Mouse (Mus musculus): Measurements from ENCODE around the gene Haus6.

Haus6 gene

DNA sequence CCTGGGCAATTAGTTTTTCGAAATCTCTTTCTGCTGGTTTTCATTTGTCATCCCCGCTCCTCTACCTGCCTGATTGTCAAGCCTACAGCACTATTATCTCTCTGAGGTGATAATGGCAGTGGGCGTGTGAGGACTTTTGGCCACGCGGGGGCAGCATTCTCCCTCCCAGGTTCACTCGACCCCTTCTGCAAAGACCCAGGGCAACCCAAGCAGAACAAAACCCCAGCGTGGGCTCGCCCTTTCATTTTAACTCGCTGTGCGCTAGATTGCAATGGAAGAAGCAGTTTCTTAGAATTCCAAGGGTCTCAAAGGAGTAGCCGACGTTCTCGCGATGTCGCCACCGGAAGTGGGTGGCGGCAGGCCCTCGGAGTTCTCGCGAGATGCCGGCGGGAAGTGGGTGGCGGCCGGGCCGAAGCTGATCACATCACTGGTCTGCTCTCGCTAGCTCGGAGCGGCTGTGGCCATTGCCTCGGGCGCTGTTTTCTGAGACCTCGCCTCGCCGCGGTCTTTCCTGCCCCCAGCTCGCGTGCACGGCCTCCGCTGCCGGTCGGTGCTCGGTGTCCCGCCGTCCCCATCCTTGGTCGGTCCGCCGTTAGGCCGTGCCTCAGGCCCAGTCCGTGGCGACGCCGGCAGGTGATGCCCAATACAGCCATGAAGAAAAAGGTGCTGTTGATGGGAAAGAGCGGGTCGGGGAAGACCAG, 36.4 kb downstream of the Haus6 start, which contains the start of gene Rraga:
Gene Rraga (plus strand): TSS at position 386 of the 701 bp plus-strand sequence.
- DNase-seq (ENCODE audit: low spot score in 2 of 2), result peak; percentile 92 to 96

- no peak for DNase-seq (ENCODE audit: low spot score in 2 of 2)
These were observed 36.9 kb downstream of the Haus6 start for GRCm38 (mm10) chr4:86574939-86575282.

DNA sequence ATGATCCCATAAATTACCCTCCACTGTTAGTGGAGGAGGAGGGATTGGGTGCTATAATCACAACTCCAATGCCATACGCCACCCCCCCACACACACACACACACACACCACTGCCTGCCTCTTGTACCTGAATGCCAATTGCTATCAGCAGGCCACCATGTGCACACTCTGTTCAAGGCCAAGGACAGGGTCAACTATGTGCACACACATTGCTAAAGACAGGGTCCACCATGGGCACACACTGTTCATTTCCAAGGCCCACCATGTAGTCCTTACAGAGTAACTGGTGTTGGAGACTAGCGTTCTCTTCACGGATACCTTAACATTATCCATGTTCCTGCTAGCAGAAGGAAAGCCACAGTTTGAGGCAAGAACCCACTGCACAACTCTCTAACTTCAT, 50.8 kb downstream of the Haus6 start:
- DNase-seq (ENCODE audit: low spot score in 2 of 2), result no peak

GRCm38 (mm10) chr4:86559006-86559405, 52.8 kb downstream of the Haus6 start:
- DNase-seq (ENCODE audit: low spot score in 2 of 2), result no peak

DNA sequence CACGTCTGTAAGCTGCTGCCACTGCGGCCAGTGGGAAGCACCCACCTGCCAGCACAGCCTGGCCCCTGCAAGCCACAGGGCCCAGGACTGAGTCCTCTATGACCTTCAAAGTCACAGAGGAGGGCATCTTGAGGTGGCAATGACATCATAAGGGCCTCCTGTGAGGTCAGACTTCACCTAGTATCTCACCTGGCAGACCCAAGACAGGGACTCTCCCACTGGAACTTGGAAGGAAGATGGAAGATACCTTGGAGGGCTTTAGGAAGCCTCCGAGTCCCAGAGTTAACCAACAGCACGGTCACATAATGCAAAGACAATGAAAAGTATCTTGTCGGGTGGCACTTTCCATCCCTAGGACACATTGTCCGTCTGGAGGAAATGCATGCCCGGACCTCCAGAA, 53.6 kb downstream of the Haus6 start, which contains the start of gene Saxo1:
Gene Saxo1 (minus strand): TSS at position 101 of the 400 bp plus-strand sequence.
- DNase-seq (ENCODE audit: low spot score in 2 of 2), result no peak

- no peak for DNase-seq (ENCODE audit: low spot score in 2 of 2)
These were observed 54.5 kb downstream of the Haus6 start for GRCm38 (mm10) chr4:86557371-86557770.

DNA sequence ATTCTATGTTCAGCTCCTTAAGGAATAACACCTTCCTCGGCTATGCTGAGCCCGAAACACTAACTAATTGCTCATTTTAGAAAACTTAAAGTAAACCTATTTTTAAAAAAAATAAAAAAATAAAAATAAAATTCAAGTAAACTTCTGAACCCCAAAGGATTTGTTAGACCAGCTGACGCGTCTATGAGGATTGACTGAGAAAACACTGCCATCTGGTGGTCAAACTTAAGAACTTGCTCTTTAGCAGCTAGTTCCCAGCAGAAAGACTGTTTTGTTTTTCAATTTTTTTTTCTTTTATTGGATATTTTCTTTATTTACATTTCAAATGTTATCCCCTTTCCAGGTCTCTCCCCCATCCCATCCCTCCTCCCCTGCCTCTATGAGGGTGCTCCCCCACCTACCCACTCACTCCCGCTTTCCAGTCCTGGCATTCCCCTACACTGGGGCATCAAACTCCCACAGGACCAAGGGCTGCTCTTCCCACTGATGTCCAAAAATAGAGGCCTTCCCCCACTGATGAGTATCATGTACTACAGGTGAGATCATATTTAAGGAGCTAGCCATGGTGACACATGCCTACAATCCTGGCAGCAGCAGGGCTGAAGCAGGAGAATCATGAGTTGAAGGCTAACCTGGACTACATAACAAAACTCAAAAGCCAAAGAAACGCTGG, 56.7 kb downstream of the Haus6 start:
- DNase-seq (ENCODE audit: low spot score in 2 of 2), result no peak

- DNase-seq (ENCODE audit: low spot score in 2 of 2), result no peak
These were observed 63.5 kb downstream of the Haus6 start for GRCm38 (mm10) chr4:86548332-86548731.

DNA sequence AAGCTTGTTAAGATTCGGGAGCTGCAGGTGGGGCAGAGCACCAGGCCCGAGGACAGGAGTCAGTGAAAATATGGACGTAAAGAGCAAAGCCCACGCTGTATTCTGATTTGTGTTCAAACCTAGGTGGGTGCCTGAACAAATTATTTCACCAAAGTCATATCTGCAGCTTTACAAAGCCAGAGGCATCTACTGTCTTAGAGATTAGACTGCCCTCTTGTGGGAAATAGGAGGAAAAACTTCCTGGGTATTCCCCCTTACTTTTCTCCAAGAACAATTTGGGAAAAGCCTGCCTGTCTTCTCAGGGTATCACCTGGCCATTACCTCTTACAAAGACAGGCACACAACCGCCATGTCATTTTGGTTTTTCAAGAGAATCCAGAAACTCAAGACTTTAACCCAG, 66.2 kb downstream of the Haus6 start:
- DNase-seq (ENCODE audit: low spot score in 2 of 2), result no peak

- no peak for DNase-seq (ENCODE audit: low spot score in 2 of 2)
These were observed 67.9 kb downstream of the Haus6 start for GRCm38 (mm10) chr4:86543999-86544398.

GRCm38 (mm10) chr4:86541573-86541972, 70.3 kb downstream of the Haus6 start:
- no peak for DNase-seq (ENCODE audit: low spot score in 2 of 2)

DNA sequence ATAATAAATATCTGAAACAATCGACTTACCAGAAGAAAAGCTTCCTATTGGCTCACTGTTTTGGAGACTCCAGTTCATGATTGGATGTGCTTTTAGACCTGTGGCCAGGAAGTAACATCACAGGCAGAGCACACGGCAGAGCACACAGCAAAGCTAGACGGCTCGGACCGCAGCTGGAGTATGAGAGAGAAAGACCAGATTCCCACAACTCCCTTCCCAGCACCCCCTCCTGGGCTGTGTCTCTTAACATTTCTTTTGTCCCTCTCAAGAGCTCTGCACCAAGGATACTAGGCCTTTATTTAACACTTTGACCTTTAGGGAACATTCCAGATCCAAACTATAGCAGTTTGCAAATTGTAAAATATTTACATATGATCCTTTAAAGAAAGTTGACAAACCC, 72.9 kb downstream of the Haus6 start:
- no peak for DNase-seq (ENCODE audit: low spot score in 2 of 2)

GRCm38 (mm10) chr4:86537972-86538371, 73.9 kb downstream of the Haus6 start:
- peak in 1 of 2 experiments; percentile 16 for DNase-seq (ENCODE audit: low spot score in 2 of 2)

DNA sequence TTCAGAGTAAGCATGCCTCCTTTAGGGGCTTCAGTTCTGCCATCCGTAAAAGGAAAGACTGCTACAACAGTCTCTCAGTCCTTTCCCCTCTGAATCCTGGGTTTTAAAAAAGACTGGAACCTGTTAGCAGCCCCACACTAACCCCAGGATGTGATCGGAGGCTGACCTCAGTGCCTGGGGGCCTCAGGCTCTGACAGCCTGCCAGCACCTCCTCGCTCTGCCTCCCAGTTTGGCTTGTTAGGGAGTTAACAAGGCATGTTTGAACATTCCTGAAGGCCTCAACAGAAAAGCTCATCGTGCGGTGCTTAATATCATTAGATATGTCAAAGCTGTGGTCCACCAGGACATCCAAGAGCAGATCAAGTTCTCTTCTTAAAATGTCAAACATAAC, 77.8 kb downstream of the Haus6 start:
- no peak for DNase-seq (ENCODE audit: low spot score in 2 of 2)

GRCm38 (mm10) chr4:86533406-86534090, 78.3 kb downstream of the Haus6 start:
- no peak for DNase-seq (ENCODE audit: low spot score in 2 of 2)

DNA sequence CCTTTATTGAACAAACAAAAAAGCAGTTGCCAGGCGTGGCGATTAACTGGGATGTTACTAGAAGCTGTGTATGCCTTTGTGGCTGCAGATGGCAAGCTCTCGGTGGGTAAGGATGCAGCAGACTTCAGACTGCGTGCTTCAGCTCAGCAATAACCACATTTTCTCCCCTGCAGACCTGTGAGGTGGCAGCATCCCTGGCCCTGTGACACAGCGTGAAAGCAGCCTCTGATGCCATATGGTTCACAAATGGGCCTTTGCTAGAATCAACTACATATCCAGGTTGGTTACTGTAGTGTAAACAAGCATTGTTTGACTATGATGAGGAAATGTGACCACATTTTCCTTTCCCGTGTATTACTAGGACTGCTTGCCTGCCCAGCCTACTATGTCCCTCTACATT, 82.7 kb downstream of the Haus6 start:
- DNase-seq (ENCODE audit: low spot score in 2 of 2), result no peak

Data from spleen, postnatal 14 days (tissue).